Mouse (Mus musculus): ENCODE results near the gene Gm21988. TPM values are rescaled to one million over a fixed set of nuclear protein-coding genes. Genes with fewer than 3 reads are reported as not detected.
A peak's percentile ranks its signal among the peaks of the same experiment; 100 is the strongest.

Gene Gm21988
- polyA plus RNA-seq, 1 experiment from 2014 or later = 10.5 TPM

DNA sequence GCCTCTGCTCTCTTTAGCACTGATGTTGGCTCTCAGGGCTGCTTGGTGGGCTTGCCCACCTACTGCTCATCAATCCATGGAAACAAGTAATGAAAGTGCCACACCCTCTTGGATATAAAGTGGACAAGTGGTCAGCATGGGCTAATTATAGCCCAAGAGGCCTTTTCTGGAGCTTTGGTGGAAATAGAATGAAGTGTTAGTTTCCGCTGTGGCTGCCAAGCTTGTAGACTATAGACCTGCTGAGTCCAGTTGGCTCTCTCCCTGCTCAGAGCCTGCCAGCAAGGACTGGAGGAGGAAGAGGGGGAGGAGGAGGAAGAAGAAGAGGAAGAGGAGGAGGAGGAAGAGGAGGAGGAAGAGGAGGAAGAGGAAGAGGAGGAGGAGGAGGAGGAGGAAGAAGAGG lies 26.8 kb upstream of the Gm21988 start:
- DNase-seq (ENCODE audit: low spot score) = no peak
- 86% methylated on average over 1 of the region's 1 CpGs for WGBS
- H3K9ac ChIP-seq (ENCODE audit: low read length) = no peak overlapping the region

GRCm38 (mm10) chr11:70265819-70266218 lies 26.2 kb upstream of the Gm21988 start:
- H3K4me1 ChIP-seq (ENCODE audit: control insufficient read depth, insufficient read depth, low read length) = no peaks in the 10 kb centered on the region
- WGBS = 71% methylated on average over 4 of the region's 4 CpGs
- no peak overlapping the region for H3K9ac ChIP-seq (ENCODE audit: low read length)
- no peak overlapping the region for H3K4me2 ChIP-seq (ENCODE audit: low read depth, severe bottlenecking)
- no peaks in the 10 kb centered on the region for H3K9me3 ChIP-seq (ENCODE audit: control insufficient read depth, low read length)
- no peaks in the 10 kb centered on the region for H3K27me3 ChIP-seq (ENCODE audit: control insufficient read depth, insufficient read depth, low read length)
- DNase-seq (ENCODE audit: low spot score) (no peak), ATAC-seq (ENCODE audit: insufficient number of reproducible peaks, low FRiP score, low TSS enrichment, low read depth) (no peak)
- H3K27ac ChIP-seq (replicated peaks; ENCODE audit: low read depth, low read length) = no peak overlapping the region
- no peak overlapping the region for H3K4me3 ChIP-seq (ENCODE audit: low read depth, low read length)
- H3K36me3 ChIP-seq (ENCODE audit: control insufficient read depth, insufficient read depth, low read length) = no peaks in the 10 kb centered on the region

More for the DNA sequence above, 26.8 kb upstream of the Gm21988 start:
- Histone ChIP-seq H3K27me3 (ENCODE audit: control insufficient read depth, insufficient read depth, low read length) (no peaks in the 10 kb centered on the region), H3K4me2 (ENCODE audit: low read depth, severe bottlenecking) (no peak overlapping the region), H3K9me3 (ENCODE audit: control insufficient read depth, low read length) (no peaks in the 10 kb centered on the region), H3K36me3 (ENCODE audit: control insufficient read depth, insufficient read depth, low read length) (no peaks in the 10 kb centered on the region), H3K4me1 (ENCODE audit: control insufficient read depth, insufficient read depth, low read length) (no peaks in the 10 kb centered on the region), H3K27ac (replicated peaks; ENCODE audit: low read depth, low read length) (no peak overlapping the region), H3K4me3 (ENCODE audit: low read depth, low read length) (no peak overlapping the region)
- no peak for ATAC-seq (ENCODE audit: insufficient number of reproducible peaks, low FRiP score, low TSS enrichment, low read depth)

- H3K36me3 ChIP-seq (ENCODE audit: control insufficient read depth, insufficient read depth, low read length) = no peaks in the 10 kb centered on the region
- WGBS = 60% methylated on average over 3 of the region's 3 CpGs
- H3K9me3 ChIP-seq (ENCODE audit: control insufficient read depth, low read length) = no peaks in the 10 kb centered on the region
- no peak overlapping the region for H3K4me2 ChIP-seq (ENCODE audit: low read depth, severe bottlenecking)
- no peak overlapping the region for H3K27ac ChIP-seq (replicated peaks; ENCODE audit: low read depth, low read length)
- DNase-seq (ENCODE audit: low spot score) (no peak), ATAC-seq (ENCODE audit: insufficient number of reproducible peaks, low FRiP score, low TSS enrichment, low read depth) (no peak)
- H3K9ac ChIP-seq (ENCODE audit: low read length) = no peak overlapping the region
- H3K4me3 ChIP-seq (ENCODE audit: low read depth, low read length) = no peak overlapping the region
- H3K4me1 ChIP-seq (ENCODE audit: control insufficient read depth, insufficient read depth, low read length) = no peaks in the 10 kb centered on the region
- no peaks in the 10 kb centered on the region for H3K27me3 ChIP-seq (ENCODE audit: control insufficient read depth, insufficient read depth, low read length)
Measured at GRCm38 (mm10) chr11:70265252-70265651, 25.6 kb upstream of the Gm21988 start.

DNA sequence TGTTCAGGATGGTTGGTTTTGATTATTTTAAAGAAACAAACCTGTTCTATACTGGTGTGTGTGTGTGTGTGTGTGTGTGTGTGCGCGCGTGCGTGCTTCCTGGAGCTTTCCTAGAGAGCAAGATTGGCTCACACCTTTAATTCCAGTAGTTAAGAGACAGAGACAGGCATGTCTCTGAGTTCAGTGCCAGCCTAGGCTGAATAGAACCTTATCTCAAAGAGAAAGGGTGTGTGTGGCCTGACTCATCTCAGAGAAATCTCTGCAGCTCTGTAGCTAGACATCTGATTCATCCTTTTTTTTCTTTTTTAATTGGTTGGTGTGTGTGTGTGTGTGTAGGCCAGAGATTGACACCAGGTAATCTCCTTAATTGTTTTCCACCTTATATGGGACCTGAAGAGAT lies 19.4 kb upstream of the Gm21988 start:
- Histone ChIP-seq H3K27me3 (ENCODE audit: control insufficient read depth, insufficient read depth, low read length) (peaks cover 15% of the 10 kb centered on the region), H3K4me3 (ENCODE audit: low read depth, low read length) (no peak overlapping the region), H3K4me1 (ENCODE audit: control insufficient read depth, insufficient read depth, low read length) (no peaks in the 10 kb centered on the region), H3K4me2 (ENCODE audit: low read depth, severe bottlenecking) (no peak overlapping the region), H3K9me3 (ENCODE audit: control insufficient read depth, low read length) (no peaks in the 10 kb centered on the region), H3K9ac (ENCODE audit: low read length) (no peak overlapping the region), H3K27ac (replicated peaks; ENCODE audit: low read depth, low read length) (no peak overlapping the region), H3K36me3 (ENCODE audit: control insufficient read depth, insufficient read depth, low read length) (no peaks in the 10 kb centered on the region)
- ATAC-seq (ENCODE audit: insufficient number of reproducible peaks, low FRiP score, low TSS enrichment, low read depth) (no peak), DNase-seq (ENCODE audit: low spot score) (no peak)
- 94% methylated on average over 4 of the region's 4 CpGs for WGBS

- under 1% methylated on average over 25 of the region's 25 CpGs for WGBS
- H3K4me2 ChIP-seq (ENCODE audit: low read depth, severe bottlenecking) = peak within 1 kb of the TSS; percentile 47
- no peaks in the 10 kb centered on the region for H3K4me1 ChIP-seq (ENCODE audit: control insufficient read depth, insufficient read depth, low read length)
- no peak for ATAC-seq (ENCODE audit: insufficient number of reproducible peaks, low FRiP score, low TSS enrichment, low read depth)
- peak within 1 kb of the TSS; percentile 20; the same call in 1 of the 2 replicates for H3K4me3 ChIP-seq (ENCODE audit: low read depth, low read length)
- peak; percentile 55 for DNase-seq (ENCODE audit: low spot score)
- H3K36me3 ChIP-seq (ENCODE audit: control insufficient read depth, insufficient read depth, low read length) = no peaks in the 10 kb centered on the region
- H3K9ac ChIP-seq (ENCODE audit: low read length) = no peak within 1 kb of the TSS
- no peaks in the 10 kb centered on the region for H3K9me3 ChIP-seq (ENCODE audit: control insufficient read depth, low read length)
- no peak within 1 kb of the TSS for H3K27ac ChIP-seq (replicated peaks; ENCODE audit: low read depth, low read length)
- H3K27me3 ChIP-seq (ENCODE audit: control insufficient read depth, insufficient read depth, low read length) = peaks cover 34% of the 10 kb centered on the region
Measured at GRCm38 (mm10) chr11:70254931-70255531, 15.4 kb upstream of the Gm21988 start, which contains the start of gene Alox12. Gene Alox12, minus strand, starts transcription at chr11:70255353.

- Histone ChIP-seq H3K27me3 (ENCODE audit: control insufficient read depth, insufficient read depth, low read length) (peaks cover 34% of the 10 kb centered on the region), H3K36me3 (ENCODE audit: control insufficient read depth, insufficient read depth, low read length) (no peaks in the 10 kb centered on the region), H3K9me3 (ENCODE audit: control insufficient read depth, low read length) (no peaks in the 10 kb centered on the region), H3K27ac (replicated peaks; ENCODE audit: low read depth, low read length) (no peak overlapping the region), H3K4me3 (ENCODE audit: low read depth, low read length) (peak overlapping the region; percentile 20; the same call in 1 of the 2 replicates), H3K9ac (ENCODE audit: low read length) (no peak overlapping the region), H3K4me2 (ENCODE audit: low read depth, severe bottlenecking) (peak overlapping the region; percentile 47; the same call in 1 of the 2 replicates), H3K4me1 (ENCODE audit: control insufficient read depth, insufficient read depth, low read length) (no peaks in the 10 kb centered on the region)
- ATAC-seq (ENCODE audit: insufficient number of reproducible peaks, low FRiP score, low TSS enrichment, low read depth) (no peak), DNase-seq (ENCODE audit: low spot score) (peak; percentile 31)
- WGBS = 8% methylated on average over 18 of the region's 18 CpGs
Measured at GRCm38 (mm10) chr11:70254337-70254736, 14.7 kb upstream of the Gm21988 start.

GRCm38 (mm10) chr11:70251853-70252252 lies 12.2 kb upstream of the Gm21988 start:
- WGBS = 78% methylated on average over 8 of the region's 8 CpGs
- Histone ChIP-seq H3K4me3 (ENCODE audit: low read depth, low read length) (no peak overlapping the region), H3K27ac (replicated peaks; ENCODE audit: low read depth, low read length) (no peak overlapping the region), H3K27me3 (ENCODE audit: control insufficient read depth, insufficient read depth, low read length) (peaks cover 34% of the 10 kb centered on the region), H3K4me2 (ENCODE audit: low read depth, severe bottlenecking) (no peak overlapping the region), H3K4me1 (ENCODE audit: control insufficient read depth, insufficient read depth, low read length) (no peaks in the 10 kb centered on the region), H3K9me3 (ENCODE audit: control insufficient read depth, low read length) (no peaks in the 10 kb centered on the region), H3K36me3 (ENCODE audit: control insufficient read depth, insufficient read depth, low read length) (no peaks in the 10 kb centered on the region), H3K9ac (ENCODE audit: low read length) (no peak overlapping the region)
- DNase-seq (ENCODE audit: low spot score) (no peak), ATAC-seq (ENCODE audit: insufficient number of reproducible peaks, low FRiP score, low TSS enrichment, low read depth) (no peak)

- H3K9ac ChIP-seq (ENCODE audit: low read length) = no peak overlapping the region
- H3K4me1 ChIP-seq (ENCODE audit: control insufficient read depth, insufficient read depth, low read length) = no peaks in the 10 kb centered on the region
- no peak overlapping the region for H3K27ac ChIP-seq (replicated peaks; ENCODE audit: low read depth, low read length)
- ATAC-seq (ENCODE audit: insufficient number of reproducible peaks, low FRiP score, low TSS enrichment, low read depth) (no peak), DNase-seq (ENCODE audit: low spot score) (no peak)
- no peaks in the 10 kb centered on the region for H3K9me3 ChIP-seq (ENCODE audit: control insufficient read depth, low read length)
- no peaks in the 10 kb centered on the region for H3K36me3 ChIP-seq (ENCODE audit: control insufficient read depth, insufficient read depth, low read length)
- H3K4me3 ChIP-seq (ENCODE audit: low read depth, low read length) = no peak overlapping the region
- peaks cover 30% of the 10 kb centered on the region for H3K27me3 ChIP-seq (ENCODE audit: control insufficient read depth, insufficient read depth, low read length)
- no peak overlapping the region for H3K4me2 ChIP-seq (ENCODE audit: low read depth, severe bottlenecking)
- WGBS = 75% methylated on average over 11 of the region's 11 CpGs
Measured at GRCm38 (mm10) chr11:70250150-70250549, 10.5 kb upstream of the Gm21988 start.

Data from limb, embryonic 11.5 days (tissue).